Comparison of ENCODE assay signal across 22 mouse cellular contexts in genomic region chr11:98589306-98589705, GRCm38 (mm10). TPM values are rescaled to one million over a fixed set of nuclear protein-coding genes. Genes with fewer than 3 reads are reported as not detected.
A peak's percentile ranks its signal among the peaks of the same experiment; 100 is the strongest.
DNase-seq lines count a peak whose midpoint lies in the region; ATAC-seq and TF ChIP-seq lines count a peak whose summit lies in the region.
"Had no signal": no experiment of that assay in that cellular context is flagged by ENCODE, and none has a peak within 500 bp of the region (broad histone marks: within the 10 kb centered on the region; RNA-seq: fewer than 3 reads in every experiment).

No protein-coding gene starts in this region.

- H3K4me1 ChIP-seq in erythroblast, embryonic 14.5 days (ENCODE audit: control insufficient read depth): peaks cover 74% of the 10 kb centered on the region
- peaks cover 9% of the 10 kb centered on the region; the same call in 1 of the 2 replicates for H3K4me1 ChIP-seq in kidney, adult 2 months (ENCODE audit: control insufficient read depth, insufficient read depth, low read length)
- H3K4me1 ChIP-seq in intestine, embryonic 15.5 days (replicated peaks): peaks cover 39% of the 10 kb centered on the region
- H3K4me1 ChIP-seq in liver, embryonic 16.5 days (ENCODE audit: control insufficient read depth, low read depth, low read length): peaks cover 50% of the 10 kb centered on the region

- peaks cover 16% of the 10 kb centered on the region for H3K27me3 ChIP-seq in erythroblast, embryonic 14.5 days (ENCODE audit: control insufficient read depth)
- H3K27me3 ChIP-seq in kidney, adult 2 months (replicated peaks; ENCODE audit: control insufficient read depth, insufficient read depth, low read length): no peaks in the 10 kb centered on the region
- no peaks in the 10 kb centered on the region for H3K27me3 ChIP-seq in intestine, embryonic 15.5 days (replicated peaks)
- peaks cover 3% of the 10 kb centered on the region; the same call in 1 of the 2 replicates for H3K27me3 ChIP-seq in liver, embryonic 16.5 days (ENCODE audit: control insufficient read depth, insufficient read depth, low read depth, low read length)

- DNase-seq in kidney, adult 2 months: no peak
- no peak for DNase-seq in kidney, adult 8-10 months
- no peak for DNase-seq in layer of hippocampus, adult 2 months (ENCODE audit: low spot score in 2 of 2)
- DNase-seq in layer of hippocampus, postnatal 25 days (ENCODE audit: extremely low spot score in 1 of 2, low spot score in 1 of 2): no peak
- DNase-seq: cerebellum, adult 11-12 months; lung, adult 2 months; right cerebral cortex, postnatal 14 days; thymus, postnatal 4 days had no signal

- H3K36me3 ChIP-seq in erythroblast, embryonic 14.5 days (ENCODE audit: control insufficient read depth): peaks cover 17% of the 10 kb centered on the region
- H3K36me3 ChIP-seq in kidney, adult 2 months (ENCODE audit: control insufficient read depth, insufficient read depth, low read length): no peaks in the 10 kb centered on the region
- no peaks in the 10 kb centered on the region for H3K36me3 ChIP-seq in intestine, embryonic 15.5 days
- no peaks in the 10 kb centered on the region for H3K36me3 ChIP-seq in liver, embryonic 16.5 days (ENCODE audit: control insufficient read depth, insufficient read depth)
- H3K36me3 ChIP-seq: embryonic facial prominence, embryonic 15.5 days; hindbrain, embryonic 15.5 days had no signal

- TF ChIP-seq CTCF in kidney, adult 2 months (conservative IDR thresholded peaks at IDR 0.05; ENCODE audit: insufficient read depth, insufficient read length, low read depth, low read length): no peak
- TF ChIP-seq CTCF in layer of hippocampus, adult 2 months (conservative IDR thresholded peaks at IDR 0.05): no peak

- ATAC-seq in erythroblast, adult 5-6 weeks (replicated peaks; ENCODE audit: low FRiP score, poor library complexity, severe bottlenecking): no peak
- no peak for ATAC-seq in intestine, embryonic 15.5 days
- ATAC-seq in liver, embryonic 16.5 days (ENCODE audit: low read depth): no peak
- ATAC-seq: forebrain, embryonic 16.5 days had no signal

- 81% methylated on average over 8 of the region's 8 CpGs for WGBS in kidney, adult 2 months
- 79% methylated on average over 8 of the region's 8 CpGs for WGBS in intestine, embryonic 15.5 days
- 51% methylated on average over 8 of the region's 8 CpGs for WGBS in liver, embryonic 16.5 days (ENCODE audit: insufficient replicate concordance)

- no peaks in the 10 kb centered on the region for H3K9me3 ChIP-seq in erythroblast, embryonic 14.5 days (ENCODE audit: control insufficient read depth, low read length)
- no peaks in the 10 kb centered on the region for H3K9me3 ChIP-seq in intestine, embryonic 15.5 days
- no peaks in the 10 kb centered on the region for H3K9me3 ChIP-seq in liver, embryonic 16.5 days (replicated peaks; ENCODE audit: control insufficient read depth, low read length)
- H3K9me3 ChIP-seq: embryonic facial prominence, embryonic 15.5 days; hindbrain, embryonic 15.5 days had no signal

- no peak for TF ChIP-seq POLR2A in kidney, adult 2 months (IDR thresholded peaks at IDR 0.05; ENCODE audit: low read depth, low read length)

- no peak overlapping the region for H3K9ac ChIP-seq in intestine, embryonic 15.5 days
- 0 out of 2 replicates have a peak overlapping the region, but pooled peaks have one; percentile 9 for H3K9ac ChIP-seq in liver, embryonic 16.5 days (ENCODE audit: low read depth, low read length)
- H3K9ac ChIP-seq: embryonic facial prominence, embryonic 15.5 days had no signal

- H3K4me3 ChIP-seq in erythroblast, embryonic 14.5 days (replicated peaks): peak overlapping the region; percentile 16
- no peak overlapping the region for H3K4me3 ChIP-seq in kidney, adult 2 months (ENCODE audit: insufficient read depth, low read depth, low read length)
- H3K4me3 ChIP-seq in intestine, embryonic 15.5 days (replicated peaks): no peak overlapping the region
- no peak overlapping the region for H3K4me3 ChIP-seq in liver, embryonic 16.5 days (ENCODE audit: low read depth, low read length)
- no peak overlapping the region for H3K4me3 ChIP-seq in layer of hippocampus, adult 2 months
- H3K4me3 ChIP-seq: embryonic facial prominence, embryonic 15.5 days; hindbrain, embryonic 15.5 days had no signal

- 0 out of 2 replicates have a peak overlapping the region, but pooled peaks have one; percentile 12 for H3K27ac ChIP-seq in kidney, adult 2 months (ENCODE audit: insufficient read depth, low read depth, low read length)
- peak overlapping the region; percentile 51; the same call in 1 of the 2 replicates for H3K27ac ChIP-seq in intestine, embryonic 15.5 days
- H3K27ac ChIP-seq in liver, embryonic 16.5 days (ENCODE audit: low read length): peak overlapping the region; percentile 93
- no peak overlapping the region for H3K27ac ChIP-seq in layer of hippocampus, adult 2 months
- H3K27ac ChIP-seq: hindbrain, embryonic 15.5 days had no signal

- no peak overlapping the region for H3K4me2 ChIP-seq in intestine, embryonic 15.5 days (replicated peaks)
- peak overlapping the region; percentile 82; the same call in 1 of the 2 replicates for H3K4me2 ChIP-seq in liver, embryonic 16.5 days (ENCODE audit: low read depth, low read length)
- H3K4me2 ChIP-seq: midbrain, embryonic 11.5 days had no signal

RNA-seq across cellular contexts. Expression of gene Ormdl3, which starts 2.1 kb away (rescaled TPM):
- 13.5 and 13.6 TPM in 2 replicates for polyA plus RNA-seq in erythroblast, embryonic 14.5 days (2012)
- 20.5 and 31.9 TPM in 2 replicates for total RNA-seq in erythroblast, adult 5-6 weeks (2015; ENCODE audit: low replicate concordance)
- total RNA-seq in erythroblast, adult 5-6 weeks (2017; ENCODE audit: low replicate concordance): 37.9 and 51.6 TPM in 2 replicates
- polyA plus RNA-seq in kidney, adult 2 months (2012; rRNA removed): 57.2 and 60.2 TPM in 2 replicates
- 50.5 and 55.2 TPM in 2 replicates for polyA plus RNA-seq in intestine, embryonic 15.5 days (2015; fragmentation: Nextera tagmentation; extraction: Ambion mirVana)
- polyA plus RNA-seq in liver, embryonic 16.5 days (2015; fragmentation: Nextera tagmentation; extraction: Ambion mirVana): 36.6 and 38.4 TPM in 2 replicates
- total RNA-seq in layer of hippocampus, adult 2 months (2021): 10 to 100 TPM; 51.1 to 55.8 TPM
- total RNA-seq in layer of hippocampus, postnatal 25 days (2021): 10 to 100 TPM; 47.7 to 57.5 TPM

RNA-seq across cellular contexts. Expression of gene Lrrc3c, which starts 8.8 kb away (rescaled TPM):
- polyA plus RNA-seq in erythroblast, embryonic 14.5 days (2012): not detected in 2 replicates
- not detected in 2 replicates for total RNA-seq in erythroblast, adult 5-6 weeks (2015; ENCODE audit: low replicate concordance)
- not detected in 2 replicates for total RNA-seq in erythroblast, adult 5-6 weeks (2017; ENCODE audit: low replicate concordance)
- polyA plus RNA-seq in kidney, adult 2 months (2012; rRNA removed): not detected in 2 replicates
- polyA plus RNA-seq in intestine, embryonic 15.5 days (2015; fragmentation: Nextera tagmentation; extraction: Ambion mirVana): not detected in 2 replicates
- not detected in 2 replicates for polyA plus RNA-seq in liver, embryonic 16.5 days (2015; fragmentation: Nextera tagmentation; extraction: Ambion mirVana)
- not detected for total RNA-seq in layer of hippocampus, adult 2 months (2021)
- not detected for total RNA-seq in layer of hippocampus, postnatal 25 days (2021)
- total RNA-seq: CH12.LX; common myeloid progenitor, adult 5-6 weeks; gastrocnemius, postnatal 36 days; layer of hippocampus, adult 8-10 months; left cerebral cortex, postnatal 25 days had no signal
- polyA plus RNA-seq: embryonic facial prominence, embryonic 15.5 days; forebrain, embryonic 16.5 days; hindbrain, embryonic 15.5 days; kidney, embryonic 14.5 days; lung, adult 2 months; midbrain, embryonic 11.5 days had no signal

RNA-seq across cellular contexts. Expression of gene Gm12355, which starts 36.2 kb away (rescaled TPM):
- polyA plus RNA-seq in erythroblast, embryonic 14.5 days (2012): not detected in 2 replicates
- 1.0 and 2.5 TPM in 2 replicates for total RNA-seq in erythroblast, adult 5-6 weeks (2015; ENCODE audit: low replicate concordance)
- total RNA-seq in erythroblast, adult 5-6 weeks (2017; ENCODE audit: low replicate concordance): 0.60 and 1.1 TPM in 2 replicates
- polyA plus RNA-seq in kidney, adult 2 months (2012; rRNA removed): not detected in 2 replicates
- 0.99 and 1.0 TPM in 2 replicates for polyA plus RNA-seq in intestine, embryonic 15.5 days (2015; fragmentation: Nextera tagmentation; extraction: Ambion mirVana)
- polyA plus RNA-seq in liver, embryonic 16.5 days (2015; fragmentation: Nextera tagmentation; extraction: Ambion mirVana): 0.12 and 0.47 TPM in 2 replicates
- 10 to 100 TPM; 11.4 to 11.5 TPM for total RNA-seq in layer of hippocampus, adult 2 months (2021)
- total RNA-seq in layer of hippocampus, postnatal 25 days (2021): 10 to 100 TPM; 10.4 to 12.4 TPM
- polyA plus RNA-seq: lung, adult 2 months had no signal

RNA-seq across cellular contexts. Expression of gene Gsdma3, which starts 36.9 kb away (rescaled TPM):
- polyA plus RNA-seq in erythroblast, embryonic 14.5 days (2012): not detected in 2 replicates
- total RNA-seq in erythroblast, adult 5-6 weeks (2015; ENCODE audit: low replicate concordance): not detected in 2 replicates
- total RNA-seq in erythroblast, adult 5-6 weeks (2017; ENCODE audit: low replicate concordance): not detected in 2 replicates
- polyA plus RNA-seq in kidney, adult 2 months (2012; rRNA removed): not detected in 2 replicates
- polyA plus RNA-seq in intestine, embryonic 15.5 days (2015; fragmentation: Nextera tagmentation; extraction: Ambion mirVana): not detected in 2 replicates
- not detected in 2 replicates for polyA plus RNA-seq in liver, embryonic 16.5 days (2015; fragmentation: Nextera tagmentation; extraction: Ambion mirVana)
- total RNA-seq in layer of hippocampus, adult 2 months (2021): not detected
- not detected for total RNA-seq in layer of hippocampus, postnatal 25 days (2021)
- total RNA-seq: CH12.LX; common myeloid progenitor, adult 5-6 weeks; left cerebral cortex, postnatal 25 days had no signal
- polyA plus RNA-seq: embryonic facial prominence, embryonic 15.5 days; forebrain, embryonic 16.5 days; hindbrain, embryonic 15.5 days; kidney, embryonic 14.5 days; lung, adult 2 months; midbrain, embryonic 11.5 days had no signal

RNA-seq across cellular contexts. Expression of gene Zpbp2, which starts 38.4 kb away (rescaled TPM):
- 0.08 and 0.09 TPM in 2 replicates for polyA plus RNA-seq in erythroblast, embryonic 14.5 days (2012)
- not detected in 2 replicates for total RNA-seq in erythroblast, adult 5-6 weeks (2015; ENCODE audit: low replicate concordance)
- 4.6 TPM in 1 of 2 replicates, not detected in the other for total RNA-seq in erythroblast, adult 5-6 weeks (2017; ENCODE audit: low replicate concordance)
- polyA plus RNA-seq in kidney, adult 2 months (2012; rRNA removed): 0.26 and 0.34 TPM in 2 replicates
- polyA plus RNA-seq in intestine, embryonic 15.5 days (2015; fragmentation: Nextera tagmentation; extraction: Ambion mirVana): 0.53 and 0.60 TPM in 2 replicates
- polyA plus RNA-seq in liver, embryonic 16.5 days (2015; fragmentation: Nextera tagmentation; extraction: Ambion mirVana): 0.60 and 0.85 TPM in 2 replicates
- not detected for total RNA-seq in layer of hippocampus, adult 2 months (2021)
- not detected for total RNA-seq in layer of hippocampus, postnatal 25 days (2021)
- total RNA-seq: gastrocnemius, postnatal 36 days; left cerebral cortex, postnatal 25 days had no signal
- polyA plus RNA-seq: forebrain, embryonic 16.5 days had no signal
